Mouse (Mus musculus) thymus, adult 18-20 months (tissue): ENCODE results near the gene Cdh23.
A peak's percentile ranks its signal among the peaks of the same experiment; 100 is the strongest.

Experiments
- DNase-seq, 2 experiments: peaks; one replicate each; pipeline ENCODE4 v3.0.0; 2022; ENCODE audit warnings: mixed read lengths in 2 of 2

Cdh23 gene

DNA sequence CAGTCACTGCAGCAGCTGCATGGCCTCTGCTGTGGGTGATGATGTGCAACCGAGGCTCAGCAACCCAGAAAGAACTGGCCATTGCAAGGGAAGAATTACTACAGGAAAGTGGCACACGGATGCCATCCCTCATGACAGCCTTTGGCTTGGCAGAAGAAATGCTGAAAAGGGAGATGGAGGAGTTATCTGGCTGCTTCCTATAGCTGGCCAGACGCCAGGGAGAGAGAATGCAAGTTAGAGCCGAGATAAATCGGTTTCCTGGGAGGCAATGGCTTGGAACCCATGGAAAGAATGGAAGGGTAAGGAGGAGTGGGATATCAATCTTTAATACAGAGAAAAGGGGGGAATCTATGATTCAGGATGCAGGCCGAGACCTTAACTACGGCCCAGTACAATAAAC lies 301.4 kb downstream of the Cdh23 start:
- DNase-seq = no peak

DNA sequence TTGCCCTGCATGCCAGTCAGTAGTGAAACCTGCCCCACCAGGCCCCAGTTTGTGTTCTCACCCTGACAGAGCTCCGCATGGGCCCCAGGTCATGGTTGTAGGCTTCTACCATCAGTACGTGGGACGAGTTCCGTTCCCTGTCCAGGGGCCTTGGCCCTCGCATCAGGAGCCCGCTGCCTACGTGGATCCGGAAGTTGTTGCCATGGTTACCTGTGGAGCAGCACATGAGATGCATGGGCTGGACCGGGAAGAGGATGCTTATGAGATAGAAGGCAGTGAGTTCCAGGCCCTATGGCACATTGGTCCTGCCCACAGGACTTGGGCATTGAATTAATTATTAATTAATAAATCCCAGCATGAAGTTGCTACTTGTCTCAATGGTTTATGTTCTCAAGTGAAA lies 304.6 kb downstream of the Cdh23 start:
- DNase-seq = no peak

DNA sequence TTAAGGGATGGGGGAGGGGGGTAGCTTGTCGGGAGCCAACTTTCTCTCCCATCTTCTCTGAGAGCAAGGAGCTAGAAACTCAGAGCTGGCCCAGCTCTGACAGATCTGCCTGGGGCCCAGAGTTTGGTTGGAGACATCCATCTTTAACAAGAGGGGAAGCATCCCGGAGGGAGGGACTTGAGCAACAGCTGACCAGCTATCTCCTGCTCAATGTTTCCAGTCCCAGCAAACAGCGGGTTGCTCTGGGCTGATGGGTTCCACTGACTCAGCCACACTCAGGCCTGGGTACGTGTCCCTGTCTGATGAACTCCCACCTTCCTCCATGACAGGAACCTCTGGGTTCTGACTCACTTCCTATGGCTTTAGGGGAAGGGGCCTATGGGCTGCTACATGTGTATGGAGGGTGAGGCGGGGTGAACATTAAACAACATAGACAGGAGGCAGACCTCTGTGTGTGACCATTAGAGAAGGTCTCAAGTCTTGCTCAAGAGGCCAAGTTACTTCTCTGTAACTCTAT lies 305.3 kb downstream of the Cdh23 start:
- DNase-seq = no peak

DNA sequence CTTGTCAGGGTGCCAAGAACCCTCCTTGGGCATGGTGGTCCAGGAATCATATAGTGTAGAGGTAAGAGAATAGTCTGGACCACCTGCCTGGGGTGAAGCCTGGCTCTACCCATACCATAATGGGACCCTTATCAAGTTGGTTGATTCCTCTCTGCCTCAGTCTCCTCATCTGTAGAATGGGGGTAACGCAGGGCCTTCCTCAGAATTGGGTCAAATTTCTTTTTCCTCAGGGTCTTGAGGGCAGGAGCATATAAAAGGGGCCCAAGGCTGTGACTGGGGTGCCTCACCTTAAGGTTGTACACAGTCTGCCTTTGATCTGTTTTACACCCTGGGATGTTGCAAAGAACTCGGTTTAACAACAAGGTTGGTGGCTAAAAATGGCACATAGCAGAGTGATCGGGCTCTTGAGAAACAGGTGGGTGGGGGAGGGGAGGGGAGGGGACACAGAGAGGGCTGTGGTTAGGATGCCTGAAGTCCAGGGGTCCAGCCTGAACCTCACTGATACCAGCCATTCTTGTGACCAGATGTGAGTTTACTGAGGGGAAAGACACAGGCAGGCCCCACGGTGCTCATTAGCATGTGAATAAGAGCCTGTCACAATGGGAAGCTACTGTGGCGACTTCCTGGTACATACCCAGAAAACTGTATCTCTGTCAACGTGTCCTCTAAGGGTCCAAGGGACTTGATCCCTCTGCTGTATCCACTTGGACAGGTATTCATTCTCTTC lies 305.9 kb downstream of the Cdh23 start:
- peak in 1 of 2 experiments; percentile 49 for DNase-seq

DNA sequence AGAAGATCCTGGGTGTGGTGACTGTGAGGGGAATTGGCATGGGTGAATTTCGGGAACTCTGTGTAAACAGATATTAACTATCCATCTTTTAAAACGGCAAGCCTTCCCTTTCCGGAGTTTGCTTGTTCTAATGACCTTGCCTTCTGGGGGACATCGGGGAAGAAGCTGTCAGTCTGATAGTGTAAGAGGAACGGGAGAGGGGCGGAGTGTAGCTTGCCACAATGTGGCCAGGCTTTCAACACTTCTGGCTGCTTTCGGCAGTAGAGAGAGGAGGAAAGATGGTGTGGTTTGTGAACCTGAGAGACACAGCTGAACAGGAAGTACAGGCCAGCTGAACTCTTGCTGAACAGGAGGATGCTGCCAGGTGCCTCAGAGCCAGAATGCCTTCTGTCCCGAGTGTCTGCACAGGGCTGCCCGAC lies 306.8 kb downstream of the Cdh23 start:
- DNase-seq = peak; percentile 70 to 86

DNA sequence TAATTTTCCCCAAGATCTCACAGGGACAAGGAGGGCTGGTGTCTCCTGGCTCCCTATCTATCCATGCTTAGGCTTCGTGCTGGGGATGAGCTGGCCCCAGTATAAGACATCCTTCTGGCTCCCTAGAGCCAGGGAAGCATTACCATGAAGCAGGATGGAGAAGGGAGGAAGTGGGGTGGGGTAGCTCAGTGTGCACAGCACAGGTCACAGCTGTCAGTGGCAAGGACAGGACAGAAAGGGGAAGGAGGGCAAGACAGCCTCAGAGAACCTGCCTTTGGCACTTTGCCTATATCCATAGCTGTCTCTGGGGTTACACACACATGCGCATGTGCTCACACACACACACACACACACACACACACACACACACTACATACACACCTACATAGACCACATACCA lies 308.0 kb downstream of the Cdh23 start:
- DNase-seq = peak in 1 of 2 experiments; percentile 61

DNA sequence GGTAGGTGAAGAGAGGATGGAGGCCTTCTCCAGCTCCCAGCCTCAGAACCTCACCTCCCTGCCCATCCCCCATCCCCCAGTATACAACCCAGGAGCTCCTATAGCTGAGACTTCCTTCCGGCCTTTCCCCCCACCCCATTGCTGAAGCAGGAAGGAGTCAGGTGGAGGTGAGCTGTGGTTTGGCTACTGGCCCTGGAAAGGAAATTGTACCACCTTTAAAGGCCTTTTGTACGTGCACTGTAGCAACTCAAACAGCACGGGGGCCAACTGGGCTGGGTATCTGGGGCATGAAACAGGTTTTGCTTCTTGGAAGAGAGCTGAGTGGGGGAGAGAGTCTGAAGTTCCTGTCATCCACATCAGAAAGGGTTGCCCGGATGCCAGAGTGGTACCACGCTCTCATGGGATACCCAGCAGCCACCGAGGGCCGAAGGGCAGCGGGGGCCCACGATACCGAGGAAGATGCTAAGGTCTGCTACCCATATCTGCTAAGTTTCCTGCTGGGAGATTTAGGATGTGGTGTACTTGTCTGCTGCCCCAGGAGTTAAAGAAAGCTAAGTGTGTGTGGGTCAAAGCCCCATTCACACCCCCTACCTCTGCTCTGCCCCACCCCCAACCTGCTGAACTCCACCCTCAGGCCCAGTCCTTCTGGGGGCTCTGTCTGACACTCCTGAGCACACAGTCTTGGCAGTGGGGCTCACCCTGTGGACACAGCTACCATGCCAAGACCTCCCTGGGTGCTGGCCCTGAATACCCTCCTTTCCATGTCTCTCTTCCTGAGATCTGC lies 315.0 kb downstream of the Cdh23 start:
- peak; percentile 71 to 85 for DNase-seq

DNA sequence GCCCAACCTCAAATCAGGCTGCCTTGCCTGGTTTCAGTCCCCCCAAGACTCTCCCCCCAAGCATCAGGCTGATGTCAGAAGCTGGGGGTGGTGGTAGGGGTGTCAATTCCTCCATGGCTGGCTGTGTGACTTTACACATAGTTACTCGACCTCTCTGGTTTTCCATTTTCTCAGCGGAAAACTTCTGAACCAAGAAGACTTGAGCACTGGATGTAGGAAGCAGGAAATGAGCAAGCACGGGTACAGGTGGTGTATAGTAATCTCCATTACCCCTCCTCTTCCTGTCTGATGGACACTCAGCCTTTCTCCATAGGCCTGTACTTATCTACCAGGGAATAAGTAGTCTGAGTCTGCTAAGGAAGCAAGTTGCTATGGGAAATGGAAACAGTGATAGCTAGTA lies 316.1 kb downstream of the Cdh23 start:
- DNase-seq = no peak

DNA sequence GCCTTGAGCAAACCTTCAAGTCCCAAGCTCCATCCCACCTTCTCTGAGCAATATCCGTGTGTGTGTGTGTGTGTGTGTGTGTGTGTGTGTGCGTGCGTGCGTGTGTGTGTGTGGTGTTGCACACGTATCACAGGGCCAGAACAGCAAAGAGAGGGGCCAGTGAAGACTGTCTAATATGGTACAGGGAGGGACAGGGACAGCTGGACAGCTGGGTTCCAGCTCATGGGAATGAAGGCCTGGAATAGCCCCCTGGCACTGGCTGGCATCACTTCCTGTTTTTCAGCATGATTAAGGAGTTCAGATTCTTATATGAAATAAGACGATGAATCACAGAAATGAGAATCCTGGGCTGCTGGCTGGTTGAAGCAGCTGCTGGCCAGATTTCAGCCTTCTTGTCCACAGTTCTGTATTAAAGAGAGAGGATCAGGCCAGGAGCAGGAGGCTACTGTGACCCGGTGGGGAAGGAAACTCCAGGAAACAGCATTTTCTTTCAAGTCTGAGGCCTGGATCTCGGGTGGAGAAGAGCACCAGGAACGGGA lies 316.8 kb downstream of the Cdh23 start:
- no peak for DNase-seq

DNA sequence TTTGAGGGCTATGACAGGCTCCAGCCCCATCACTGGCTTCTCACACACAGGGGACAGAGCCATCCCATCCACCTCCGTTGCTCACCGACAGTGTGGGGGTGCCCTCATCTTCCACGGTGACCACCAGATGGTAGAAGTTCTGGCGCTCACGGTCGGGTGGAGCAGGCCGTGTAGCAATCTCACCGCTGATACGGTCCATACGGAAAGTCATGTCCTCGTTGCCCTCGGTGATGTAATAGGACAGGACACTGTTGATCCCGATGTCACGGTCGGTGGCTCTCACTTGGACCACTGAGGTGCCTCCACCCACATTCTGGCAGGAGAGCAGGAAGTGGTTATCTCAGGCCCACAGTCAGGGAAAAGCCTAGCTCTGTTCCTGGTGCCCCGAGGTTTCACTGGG lies 319.6 kb downstream of the Cdh23 start:
- DNase-seq = no peak

DNA sequence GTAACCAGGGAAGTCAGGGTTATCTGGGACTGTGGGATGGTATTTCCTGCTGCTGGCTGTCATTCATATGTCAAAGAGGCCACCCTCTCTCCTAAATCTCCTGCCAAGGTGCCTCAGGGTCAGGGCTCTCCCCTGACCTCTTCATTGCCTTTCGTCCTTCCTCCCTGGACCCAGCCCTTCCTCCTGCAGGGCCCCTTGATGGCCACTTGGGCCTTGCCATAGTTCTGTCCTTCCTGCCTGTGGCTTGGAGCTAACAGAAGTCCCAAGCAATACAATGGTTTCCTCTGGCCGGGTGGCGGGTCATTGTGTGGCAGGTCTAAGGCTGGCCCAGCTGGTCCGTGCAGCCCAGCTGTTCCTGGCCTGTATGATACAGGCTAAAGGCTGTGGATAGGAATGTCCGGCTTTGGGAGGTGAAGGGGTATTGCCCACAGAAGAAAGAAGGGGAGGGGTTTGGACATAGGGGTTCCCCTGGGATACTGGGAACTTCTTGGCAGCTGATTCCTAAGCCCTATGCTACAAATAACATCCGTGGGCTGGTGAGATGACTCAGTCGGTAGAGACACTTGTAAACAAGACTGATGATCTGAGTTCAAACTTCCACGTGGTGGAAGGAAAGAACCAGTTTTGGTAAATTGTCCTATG lies 322.2 kb downstream of the Cdh23 start:
- DNase-seq = no peak

DNA sequence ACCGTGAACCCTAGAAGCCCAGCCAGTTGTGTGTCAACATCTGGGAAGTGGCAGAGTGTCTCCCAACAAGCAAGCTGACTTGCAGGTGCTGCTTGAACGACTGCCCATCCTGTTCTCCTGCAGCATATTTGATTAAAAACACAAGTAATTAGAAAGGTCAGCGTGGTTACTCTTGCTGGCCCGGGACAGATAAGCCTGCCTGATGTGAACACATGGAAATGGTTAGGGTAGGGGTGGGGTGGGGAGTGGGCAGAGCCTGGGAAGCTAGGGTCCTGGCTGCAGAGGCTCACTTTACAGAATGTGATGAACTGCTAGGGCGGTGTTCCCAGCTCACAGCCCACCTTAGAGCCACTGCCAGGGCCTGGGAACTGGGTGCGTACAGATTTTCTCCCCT lies 322.8 kb downstream of the Cdh23 start:
- DNase-seq = no peak

DNA sequence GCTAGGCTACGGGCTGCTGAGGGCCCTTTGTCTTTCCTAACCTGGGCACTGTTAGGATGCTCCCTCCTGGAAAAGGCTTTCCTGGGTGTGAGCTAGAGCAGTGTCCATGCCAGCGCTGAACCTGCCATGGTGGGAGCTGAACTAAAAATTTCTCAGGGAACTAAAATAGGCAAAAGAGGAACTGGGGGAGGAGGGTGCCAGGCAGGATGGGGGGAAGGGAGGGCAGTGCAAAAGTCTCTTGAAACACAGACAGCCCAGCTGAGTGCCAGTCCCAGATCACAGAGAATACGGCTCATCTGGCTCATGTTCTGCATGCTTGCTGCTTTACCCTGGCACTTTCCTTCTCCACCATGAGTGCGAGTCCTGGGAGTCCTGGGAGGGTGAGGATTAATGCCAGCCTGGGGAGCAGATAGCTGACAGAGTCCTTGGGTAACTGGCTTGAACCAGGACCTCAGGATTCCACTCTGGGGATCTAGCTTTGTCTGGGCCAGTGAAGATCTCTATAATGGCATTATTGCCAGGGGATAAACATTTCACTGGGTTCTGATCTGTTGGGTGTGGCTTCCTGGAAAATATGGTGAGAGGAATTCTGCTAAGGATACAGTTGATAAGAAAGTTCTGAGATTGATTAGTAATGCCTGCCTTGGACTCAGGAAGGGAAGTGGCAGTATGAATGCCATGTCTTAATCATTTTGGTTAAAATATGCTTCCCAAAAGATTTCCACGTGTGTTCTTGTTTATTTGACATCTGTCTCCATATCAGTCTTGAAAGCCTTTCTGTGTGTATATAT lies 324.5 kb downstream of the Cdh23 start:
- peak; percentile 41 to 57 for DNase-seq

DNA sequence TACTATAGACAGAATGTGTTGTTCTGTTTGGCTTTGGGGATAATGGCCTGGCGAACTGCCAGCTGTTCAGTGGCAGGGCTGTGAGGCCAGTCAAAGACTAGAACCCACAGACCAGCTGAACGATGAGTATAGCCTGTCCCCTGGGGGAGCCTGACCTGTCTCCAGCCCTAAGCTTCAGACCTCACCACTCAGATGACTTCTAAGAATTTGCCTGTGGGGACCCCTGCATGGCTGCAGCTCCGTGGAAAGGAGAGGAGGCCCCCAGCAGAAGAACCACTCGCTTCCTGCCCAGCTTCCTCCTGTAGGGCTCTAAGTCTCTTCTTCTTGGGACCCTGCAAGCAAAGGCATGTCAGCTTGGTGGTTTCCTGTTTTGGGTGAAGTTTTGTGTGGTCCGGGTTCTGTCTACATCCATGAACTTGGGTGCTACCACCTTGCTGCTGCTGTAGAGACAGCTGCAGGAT lies 325.7 kb downstream of the Cdh23 start:
- peak; percentile 57 to 76 for DNase-seq

DNA sequence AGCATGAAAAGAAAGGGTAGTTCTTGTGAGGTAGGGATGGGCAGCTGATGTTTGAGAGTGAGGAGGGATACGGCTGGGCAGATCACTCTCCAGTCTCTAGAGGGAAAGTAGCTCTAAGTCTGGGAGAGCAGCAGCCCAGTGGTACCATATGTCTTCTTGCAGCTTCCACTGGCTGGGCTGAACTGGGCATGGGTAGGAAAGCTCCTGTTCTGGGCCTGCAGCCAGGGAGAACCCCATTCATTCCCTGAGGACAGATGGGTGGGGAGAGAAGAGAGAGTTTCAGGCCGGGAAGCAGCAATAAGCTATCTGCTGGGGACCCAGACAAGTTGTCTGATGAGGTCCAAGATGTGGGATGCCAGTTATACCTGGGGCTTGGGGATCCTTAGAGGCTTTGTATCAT lies 326.2 kb downstream of the Cdh23 start:
- DNase-seq = no peak

DNA sequence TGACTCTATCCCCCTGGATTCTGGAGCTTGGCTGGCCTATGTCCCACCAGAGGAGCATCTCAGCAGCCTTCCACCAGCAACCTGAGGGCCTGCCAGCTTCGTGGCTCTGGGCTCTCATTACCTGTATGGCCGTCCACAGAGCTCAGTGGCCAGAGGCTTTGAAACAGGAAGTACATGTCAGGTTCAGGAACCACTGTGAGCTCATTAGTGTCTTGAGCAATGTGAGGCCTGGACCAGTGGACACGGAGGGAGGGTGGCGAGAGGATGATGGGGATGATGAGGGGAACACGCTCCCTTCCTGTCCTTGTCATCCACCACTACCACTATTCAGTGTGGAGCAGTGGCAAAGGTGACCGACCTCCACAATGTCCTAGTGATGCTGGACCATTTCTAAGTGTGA lies 326.9 kb downstream of the Cdh23 start:
- DNase-seq = no peak

DNA sequence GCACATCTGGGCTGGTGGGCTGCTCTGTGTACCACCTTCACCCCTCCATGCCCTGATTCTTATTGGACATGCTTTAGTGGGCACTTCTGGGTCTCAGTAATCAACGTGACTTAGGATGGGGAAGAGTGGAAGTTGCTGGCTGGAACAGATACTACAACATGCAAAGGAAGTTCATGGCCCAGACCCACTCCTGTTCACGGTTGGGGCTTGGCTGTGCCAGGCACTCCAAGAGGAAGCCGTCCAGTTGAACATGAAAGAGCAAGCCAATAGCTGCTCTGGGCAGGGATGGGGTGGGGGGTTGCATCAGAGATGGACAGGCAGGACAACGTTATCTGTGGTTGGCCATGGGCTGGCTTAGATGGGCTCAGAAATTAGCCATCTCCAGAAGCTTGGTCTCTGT lies 328.4 kb downstream of the Cdh23 start:
- DNase-seq = no peak

DNA sequence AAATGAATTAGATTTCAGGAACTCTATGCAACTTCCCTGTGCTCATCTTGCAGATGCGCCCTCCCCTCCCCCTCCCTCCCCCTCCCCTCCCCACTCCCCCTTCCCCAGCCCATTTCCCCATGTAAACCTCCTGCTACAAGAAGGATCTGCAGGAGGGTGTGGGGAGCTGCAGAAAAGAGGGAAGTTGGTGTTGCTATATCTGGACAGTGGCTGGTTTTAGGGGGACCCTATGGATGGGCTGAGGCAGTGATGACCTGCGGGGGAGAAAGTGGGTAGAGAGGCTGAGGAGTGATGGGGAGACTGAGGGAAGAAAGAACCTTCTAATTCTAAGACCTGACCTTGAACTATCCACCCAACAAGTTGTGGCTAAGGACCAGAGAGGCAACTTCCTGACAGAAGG lies 329.1 kb downstream of the Cdh23 start:
- no peak for DNase-seq

DNA sequence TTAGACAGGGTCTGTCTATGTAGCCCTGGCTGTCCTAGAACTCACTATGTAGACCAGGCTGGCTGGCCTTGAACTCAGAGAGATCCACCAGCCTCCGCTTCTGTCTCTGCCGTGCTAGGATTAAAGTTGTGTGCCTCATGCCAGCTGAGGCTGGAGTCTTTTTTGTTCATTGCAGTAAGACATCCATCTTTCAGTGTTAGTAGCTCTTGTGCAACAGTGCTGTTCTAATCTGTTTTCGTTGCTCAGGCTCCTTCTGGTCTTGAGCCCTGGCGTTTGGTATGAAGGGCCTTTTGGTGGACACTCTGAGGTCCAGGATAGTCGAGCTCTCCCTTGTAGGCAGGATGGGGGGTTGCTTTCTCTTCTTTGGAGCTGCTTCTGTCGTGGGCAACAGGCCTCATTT lies 332.9 kb downstream of the Cdh23 start:
- no peak for DNase-seq

DNA sequence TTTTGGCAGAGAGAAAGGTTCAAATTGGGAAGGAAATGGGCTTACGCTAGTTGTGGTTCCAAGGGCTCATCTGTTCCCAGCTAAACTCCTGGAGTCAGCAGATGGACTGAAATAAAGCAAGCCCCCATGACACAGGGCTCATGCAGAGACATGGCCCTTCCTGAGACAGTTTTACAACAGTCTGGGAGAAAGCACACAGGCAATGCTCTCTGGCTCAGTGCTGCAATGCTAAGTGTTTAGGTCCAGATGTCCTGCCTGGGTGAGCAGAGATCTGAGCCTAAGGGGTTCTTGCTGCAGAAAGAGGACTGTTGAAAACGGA lies 334.0 kb downstream of the Cdh23 start:
- DNase-seq = no peak

DNA sequence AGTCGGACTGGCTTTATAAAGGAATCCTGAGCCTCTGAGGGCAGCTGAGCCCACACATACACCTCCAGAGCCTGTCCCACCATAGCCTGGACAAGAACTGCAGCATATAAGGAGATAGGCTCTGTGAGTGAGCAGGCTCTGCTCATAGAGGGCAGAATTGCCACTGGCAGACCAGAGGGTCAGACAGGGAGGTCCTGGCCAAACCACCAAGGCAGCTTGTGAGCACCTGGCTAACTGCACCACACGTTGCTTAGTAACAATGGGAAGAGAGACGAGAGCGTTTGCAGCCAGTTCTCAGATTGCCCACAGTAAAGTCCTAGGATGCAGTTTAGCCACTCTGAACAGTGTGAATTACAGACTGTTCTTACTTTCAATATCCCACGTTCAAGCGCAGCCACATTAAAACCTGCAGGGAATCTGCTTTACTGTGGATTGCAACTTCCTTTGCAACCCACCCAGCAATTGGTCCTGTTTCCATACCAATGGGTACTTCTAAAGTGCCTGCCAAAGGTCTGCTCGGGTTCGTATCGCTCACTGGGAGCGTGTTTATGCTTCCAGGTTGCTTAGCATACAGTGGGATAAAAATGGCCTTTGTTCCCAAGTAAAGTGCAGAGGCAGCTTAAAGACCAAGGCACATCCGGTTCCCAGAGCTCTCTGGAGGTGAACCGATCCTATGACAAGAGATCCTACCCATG lies 334.5 kb downstream of the Cdh23 start:
- DNase-seq = no peak

DNA sequence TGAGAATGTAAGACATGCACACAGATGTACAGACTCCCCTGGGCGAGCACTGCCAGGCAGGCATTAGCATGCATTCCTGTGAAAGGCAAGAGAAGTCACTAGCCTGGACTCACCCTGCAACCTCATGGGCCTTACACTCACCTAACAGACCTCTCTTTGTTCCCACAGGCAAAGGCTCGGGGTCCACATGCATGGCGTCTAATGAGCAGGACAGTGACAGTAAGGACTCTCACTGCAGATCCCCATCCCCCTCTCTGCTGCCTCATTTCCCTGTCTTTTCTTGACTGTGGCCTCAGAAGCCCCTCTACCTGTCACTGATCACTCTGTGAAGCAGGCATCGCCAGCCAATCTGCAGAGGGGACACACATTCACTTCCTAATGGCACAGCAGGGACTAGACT lies 337.5 kb downstream of the Cdh23 start:
- no peak for DNase-seq
